Mouse (Mus musculus): ENCODE data around the gene Unc119.

Unc119 gene

GRCm38 (mm10) chr11:78372166-78372565 lies 28.9 kb downstream of the Unc119 start:
- peaks cover 42% of the 10 kb centered on the region for H3K4me1 ChIP-seq (replicated peaks; ENCODE audit: low read depth, low read length)
- no peaks in the 10 kb centered on the region for H3K36me3 ChIP-seq (ENCODE audit: insufficient read depth, low read length)
- H3K27me3 ChIP-seq (ENCODE audit: insufficient read depth, low read length) = peaks cover 21% of the 10 kb centered on the region
- no peaks in the 10 kb centered on the region for H3K9me3 ChIP-seq (ENCODE audit: low read length)
- TF ChIP-seq CTCF (conservative IDR thresholded peaks at IDR 0.05; ENCODE audit: low read length) = no peak
- no peak for TF ChIP-seq POU5F1 (IDR thresholded peaks at IDR 0.05; ENCODE audit: borderline replicate concordance, low read length)
- TF ChIP-seq NANOG (IDR thresholded peaks at IDR 0.05; ENCODE audit: borderline replicate concordance, low read length) = no peak
- H3K4me3 ChIP-seq (replicated peaks; ENCODE audit: low read length) = no peak overlapping the region

- H3K36me3 ChIP-seq (ENCODE audit: insufficient read depth, low read length) = no peaks in the 10 kb centered on the region
- H3K4me1 ChIP-seq (replicated peaks; ENCODE audit: low read depth, low read length) = peaks cover 41% of the 10 kb centered on the region
- no peaks in the 10 kb centered on the region for H3K9me3 ChIP-seq (ENCODE audit: low read length)
- no peak overlapping the region for H3K4me3 ChIP-seq (replicated peaks; ENCODE audit: low read length)
- TF ChIP-seq NANOG (IDR thresholded peaks at IDR 0.05; ENCODE audit: borderline replicate concordance, low read length) (no peak), CTCF (conservative IDR thresholded peaks at IDR 0.05; ENCODE audit: low read length) (no peak), POU5F1 (IDR thresholded peaks at IDR 0.05; ENCODE audit: borderline replicate concordance, low read length) (no peak)
- H3K27me3 ChIP-seq (ENCODE audit: insufficient read depth, low read length) = peaks cover 19% of the 10 kb centered on the region
Observed at GRCm38 (mm10) chr11:78372610-78373009, 29.3 kb downstream of the Unc119 start.

- H3K27me3 ChIP-seq (ENCODE audit: insufficient read depth, low read length) = peaks cover 27% of the 10 kb centered on the region
- no peaks in the 10 kb centered on the region for H3K36me3 ChIP-seq (ENCODE audit: insufficient read depth, low read length)
- H3K4me3 ChIP-seq (replicated peaks; ENCODE audit: low read length) = no peak overlapping the region
- no peaks in the 10 kb centered on the region for H3K9me3 ChIP-seq (ENCODE audit: low read length)
- H3K4me1 ChIP-seq (replicated peaks; ENCODE audit: low read depth, low read length) = peaks cover 34% of the 10 kb centered on the region
- no peak for TF ChIP-seq POU5F1 (IDR thresholded peaks at IDR 0.05; ENCODE audit: borderline replicate concordance, low read length)
- no peak for TF ChIP-seq NANOG (IDR thresholded peaks at IDR 0.05; ENCODE audit: borderline replicate concordance, low read length)
- TF ChIP-seq CTCF (conservative IDR thresholded peaks at IDR 0.05; ENCODE audit: low read length) = no peak
Observed at GRCm38 (mm10) chr11:78374147-78374546, 30.9 kb downstream of the Unc119 start.

DNA sequence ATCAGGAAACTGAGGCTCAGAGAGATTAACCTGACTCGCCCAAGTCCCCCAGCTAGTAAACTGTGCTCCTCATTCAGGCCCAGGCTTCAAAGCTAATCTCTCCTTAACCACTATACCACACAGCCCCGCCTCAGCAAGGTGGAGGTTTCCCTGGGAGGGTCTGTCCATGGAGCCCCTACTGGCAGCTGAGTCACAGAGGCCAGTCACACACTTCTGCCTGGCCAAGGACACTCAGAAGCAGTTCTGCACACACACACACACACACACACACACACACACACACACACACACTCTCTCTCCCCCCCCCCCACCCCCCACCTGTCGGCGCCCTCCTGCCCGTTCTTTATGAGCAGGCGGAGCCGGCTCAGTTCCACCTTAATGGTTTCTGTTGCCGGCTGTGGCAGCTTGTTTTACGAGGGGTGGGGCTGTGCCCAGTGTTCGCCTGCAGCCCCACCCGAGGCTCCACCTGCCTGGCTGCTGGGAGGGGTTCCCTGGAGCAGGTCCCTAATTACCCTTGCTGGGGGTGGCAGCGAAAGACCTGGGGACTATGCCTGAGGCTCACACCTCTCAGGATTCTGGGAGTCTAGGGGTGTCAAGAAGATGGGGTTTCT lies 34.4 kb downstream of the Unc119 start:
- TF ChIP-seq NANOG (IDR thresholded peaks at IDR 0.05; ENCODE audit: borderline replicate concordance, low read length) = no peak
- no peak for TF ChIP-seq CTCF (conservative IDR thresholded peaks at IDR 0.05; ENCODE audit: low read length)
- TF ChIP-seq POU5F1 (IDR thresholded peaks at IDR 0.05; ENCODE audit: borderline replicate concordance, low read length) = no peak
- Histone ChIP-seq H3K4me1 (replicated peaks; ENCODE audit: low read depth, low read length) (peaks cover 21% of the 10 kb centered on the region), H3K36me3 (ENCODE audit: insufficient read depth, low read length) (no peaks in the 10 kb centered on the region), H3K27me3 (ENCODE audit: insufficient read depth, low read length) (peaks cover 27% of the 10 kb centered on the region), H3K9me3 (ENCODE audit: low read length) (no peaks in the 10 kb centered on the region), H3K4me3 (replicated peaks; ENCODE audit: low read length) (no peak overlapping the region)

DNA sequence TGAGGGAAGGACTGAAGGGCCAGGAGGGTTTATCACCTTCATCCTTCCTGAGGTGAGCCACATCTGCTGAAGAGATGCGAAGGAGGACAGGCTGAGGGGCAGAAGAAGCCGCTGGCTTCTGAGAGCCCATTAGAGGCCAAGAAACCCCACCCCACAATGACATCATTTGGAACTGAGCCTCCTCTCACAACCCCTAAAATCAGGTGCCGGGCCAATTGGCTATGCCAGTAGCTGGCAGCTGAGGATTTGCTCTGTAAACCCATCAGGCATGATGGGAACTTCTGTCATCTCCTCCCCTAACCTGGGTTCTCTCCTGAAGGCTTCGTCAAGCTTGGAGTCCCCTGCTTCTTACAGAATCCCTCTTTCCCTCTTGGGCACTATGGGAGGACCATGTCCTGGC lies 37.1 kb downstream of the Unc119 start:
- Histone ChIP-seq H3K27me3 (ENCODE audit: insufficient read depth, low read length) (peaks cover 38% of the 10 kb centered on the region), H3K9me3 (ENCODE audit: low read length) (no peaks in the 10 kb centered on the region), H3K4me1 (replicated peaks; ENCODE audit: low read depth, low read length) (peaks cover 27% of the 10 kb centered on the region), H3K4me3 (replicated peaks; ENCODE audit: low read length) (no peak overlapping the region), H3K36me3 (ENCODE audit: insufficient read depth, low read length) (no peaks in the 10 kb centered on the region)
- TF ChIP-seq CTCF (conservative IDR thresholded peaks at IDR 0.05; ENCODE audit: low read length) (no peak), NANOG (IDR thresholded peaks at IDR 0.05; ENCODE audit: borderline replicate concordance, low read length) (no peak), POU5F1 (IDR thresholded peaks at IDR 0.05; ENCODE audit: borderline replicate concordance, low read length) (no peak)

GRCm38 (mm10) chr11:78380996-78381395 lies 37.7 kb downstream of the Unc119 start:
- Histone ChIP-seq H3K4me1 (replicated peaks; ENCODE audit: low read depth, low read length) (peaks cover 23% of the 10 kb centered on the region), H3K27me3 (ENCODE audit: insufficient read depth, low read length) (peaks cover 38% of the 10 kb centered on the region), H3K9me3 (ENCODE audit: low read length) (no peaks in the 10 kb centered on the region), H3K4me3 (replicated peaks; ENCODE audit: low read length) (no peak overlapping the region), H3K36me3 (ENCODE audit: insufficient read depth, low read length) (no peaks in the 10 kb centered on the region)
- no peak for TF ChIP-seq CTCF (conservative IDR thresholded peaks at IDR 0.05; ENCODE audit: low read length)
- no peak for TF ChIP-seq POU5F1 (IDR thresholded peaks at IDR 0.05; ENCODE audit: borderline replicate concordance, low read length)
- TF ChIP-seq NANOG (IDR thresholded peaks at IDR 0.05; ENCODE audit: borderline replicate concordance, low read length) = no peak

GRCm38 (mm10) chr11:78382286-78382685 lies 39.0 kb downstream of the Unc119 start:
- H3K4me1 ChIP-seq (replicated peaks; ENCODE audit: low read depth, low read length) = peaks cover 21% of the 10 kb centered on the region

GRCm38 (mm10) chr11:78382701-78383100 lies 39.4 kb downstream of the Unc119 start:
- Histone ChIP-seq H3K4me1 (replicated peaks; ENCODE audit: low read depth, low read length) (peaks cover 18% of the 10 kb centered on the region), H3K36me3 (ENCODE audit: insufficient read depth, low read length) (no peaks in the 10 kb centered on the region), H3K4me3 (replicated peaks; ENCODE audit: low read length) (no peak overlapping the region), H3K9me3 (ENCODE audit: low read length) (no peaks in the 10 kb centered on the region), H3K27me3 (ENCODE audit: insufficient read depth, low read length) (peaks cover 42% of the 10 kb centered on the region)
- TF ChIP-seq POU5F1 (IDR thresholded peaks at IDR 0.05; ENCODE audit: borderline replicate concordance, low read length) = no peak

More at GRCm38 (mm10) chr11:78382286-78382685, 39.0 kb downstream of the Unc119 start:
- Histone ChIP-seq H3K27me3 (ENCODE audit: insufficient read depth, low read length) (peaks cover 40% of the 10 kb centered on the region), H3K36me3 (ENCODE audit: insufficient read depth, low read length) (no peaks in the 10 kb centered on the region), H3K9me3 (ENCODE audit: low read length) (no peaks in the 10 kb centered on the region), H3K4me3 (replicated peaks; ENCODE audit: low read length) (no peak overlapping the region)
- no peak for TF ChIP-seq CTCF (conservative IDR thresholded peaks at IDR 0.05; ENCODE audit: low read length)
- no peak for TF ChIP-seq POU5F1 (IDR thresholded peaks at IDR 0.05; ENCODE audit: borderline replicate concordance, low read length)
- TF ChIP-seq NANOG (IDR thresholded peaks at IDR 0.05; ENCODE audit: borderline replicate concordance, low read length) = no peak

- no peaks in the 10 kb centered on the region for H3K36me3 ChIP-seq (ENCODE audit: insufficient read depth, low read length)
- H3K4me3 ChIP-seq (replicated peaks; ENCODE audit: low read length) = no peak overlapping the region
- no peaks in the 10 kb centered on the region for H3K9me3 ChIP-seq (ENCODE audit: low read length)
- no peak for TF ChIP-seq CTCF (conservative IDR thresholded peaks at IDR 0.05; ENCODE audit: low read length)
- TF ChIP-seq NANOG (IDR thresholded peaks at IDR 0.05; ENCODE audit: borderline replicate concordance, low read length) = no peak
- TF ChIP-seq POU5F1 (IDR thresholded peaks at IDR 0.05; ENCODE audit: borderline replicate concordance, low read length) = no peak
- H3K4me1 ChIP-seq (replicated peaks; ENCODE audit: low read depth, low read length) = peaks cover 14% of the 10 kb centered on the region
- H3K27me3 ChIP-seq (ENCODE audit: insufficient read depth, low read length) = peaks cover 29% of the 10 kb centered on the region
Observed at GRCm38 (mm10) chr11:78385776-78386175, 42.5 kb downstream of the Unc119 start.

Data from E14TG2a.4 (cell line).